In genomic region chr9:37544447-37545165, GRCm38 (mm10) we compare ENCODE assay signal across 8 mouse cellular contexts. TPM values are rescaled to one million over a fixed set of nuclear protein-coding genes. Genes with fewer than 3 reads are reported as not detected.
DNase-seq lines count a peak whose midpoint lies in the region; ATAC-seq and TF ChIP-seq lines count a peak whose summit lies in the region.

No protein-coding gene starts in this region.

- H3K4me3 ChIP-seq in embryonic facial prominence, embryonic 13.5 days = peak overlapping the region; percentile 38
- H3K4me3 ChIP-seq in heart, embryonic 15.5 days = peak overlapping the region; percentile 52
- H3K4me3 ChIP-seq in kidney, postnatal 0 days (replicated peaks; ENCODE audit: low read depth, low read length) = peak overlapping the region; percentile 40
- peak overlapping the region; percentile 54 for H3K4me3 ChIP-seq in liver, embryonic 16.5 days (ENCODE audit: low read depth, low read length)
- H3K4me3 ChIP-seq in neural tube, embryonic 11.5 days (ENCODE audit: low read depth, low read length) = peak overlapping the region; percentile 24
- H3K4me3 ChIP-seq in thymus, adult 2 months (ENCODE audit: control insufficient read depth, insufficient read depth, low read length) = peak overlapping the region; percentile 12

- peak overlapping the region; percentile 69 for H3K4me2 ChIP-seq in embryonic facial prominence, embryonic 13.5 days
- H3K4me2 ChIP-seq in heart, embryonic 15.5 days = peak overlapping the region; percentile 84
- H3K4me2 ChIP-seq in kidney, postnatal 0 days (ENCODE audit: low read length) = peak overlapping the region; percentile 76
- peak overlapping the region; percentile 76 for H3K4me2 ChIP-seq in liver, embryonic 16.5 days (ENCODE audit: low read depth, low read length)
- peak overlapping the region; percentile 43 for H3K4me2 ChIP-seq in neural tube, embryonic 11.5 days (ENCODE audit: low read depth)

- H3K4me1 ChIP-seq in embryonic facial prominence, embryonic 13.5 days = peaks cover 17% of the 10 kb centered on the region
- H3K4me1 ChIP-seq in heart, embryonic 15.5 days (replicated peaks) = peaks cover 25% of the 10 kb centered on the region
- peaks cover 11% of the 10 kb centered on the region for H3K4me1 ChIP-seq in kidney, postnatal 0 days (replicated peaks; ENCODE audit: insufficient read depth, low read length)
- H3K4me1 ChIP-seq in liver, embryonic 16.5 days (ENCODE audit: control insufficient read depth, low read depth, low read length) = peaks cover 9% of the 10 kb centered on the region
- H3K4me1 ChIP-seq in neural tube, embryonic 11.5 days (ENCODE audit: control insufficient read depth, insufficient read depth, low read length) = peaks cover 4% of the 10 kb centered on the region; the same call in 1 of the 2 replicates
- H3K4me1 ChIP-seq in thymus, adult 2 months (replicated peaks; ENCODE audit: control insufficient read depth, insufficient read depth, low read length) = 0 out of 2 replicates have a peak, but pooled peaks cover 6% of the 10 kb centered on the region

- DNase-seq in CD4-positive helper T cell, adult 2 months (ENCODE audit: low read depth, low spot score) = peak; percentile 72
- peak; percentile 81 for DNase-seq in adrenal gland, postnatal 14 days
- DNase-seq in kidney, postnatal 0 days (ENCODE audit: low spot score) = peak; percentile 70
- peak; percentile 75 for DNase-seq in neural tube, embryonic 11.5 days (ENCODE audit: low spot score)
- DNase-seq in thymus, adult 2 months = peak; percentile 63

- no peaks in the 10 kb centered on the region for H3K9me3 ChIP-seq in embryonic facial prominence, embryonic 13.5 days
- no peaks in the 10 kb centered on the region for H3K9me3 ChIP-seq in heart, embryonic 15.5 days (replicated peaks)
- H3K9me3 ChIP-seq in kidney, postnatal 0 days (replicated peaks; ENCODE audit: low read length) = no peaks in the 10 kb centered on the region
- H3K9me3 ChIP-seq in liver, embryonic 16.5 days (replicated peaks; ENCODE audit: control insufficient read depth, low read length) = no peaks in the 10 kb centered on the region
- no peaks in the 10 kb centered on the region for H3K9me3 ChIP-seq in neural tube, embryonic 11.5 days (ENCODE audit: control insufficient read depth, low read length)

- no peak for TF ChIP-seq POLR2A in thymus, adult 2 months (IDR thresholded peaks at IDR 0.05; ENCODE audit: control insufficient read depth, extremely low read depth, insufficient read depth, low read length, poor library complexity)

- H3K9ac ChIP-seq in embryonic facial prominence, embryonic 13.5 days = peak overlapping the region; percentile 54
- H3K9ac ChIP-seq in heart, embryonic 15.5 days = peak overlapping the region; percentile 43; the same call in 1 of the 2 replicates
- H3K9ac ChIP-seq in kidney, postnatal 0 days (ENCODE audit: low read depth, low read length) = peak overlapping the region; percentile 35; the same call in 1 of the 2 replicates
- H3K9ac ChIP-seq in liver, embryonic 16.5 days (ENCODE audit: low read depth, low read length) = no peak overlapping the region
- H3K9ac ChIP-seq in neural tube, embryonic 11.5 days (ENCODE audit: low read length) = no peak overlapping the region

- 0 out of 2 replicates have a peak, but pooled peaks have one; percentile 26 for ATAC-seq in embryonic facial prominence, embryonic 13.5 days (ENCODE audit: insufficient number of reproducible peaks, insufficient read depth, low FRiP score, low TSS enrichment, low read depth)
- ATAC-seq in heart, embryonic 15.5 days (replicated peaks; ENCODE audit: insufficient number of reproducible peaks, insufficient read depth, low FRiP score, low read depth) = peak; percentile 44; the same call in 1 of the 2 replicates
- peak; percentile 58 for ATAC-seq in kidney, postnatal 0 days (replicated peaks; ENCODE audit: low FRiP score, low read depth)
- peak; percentile 58; the same call in 1 of the 2 replicates for ATAC-seq in liver, embryonic 16.5 days (ENCODE audit: low read depth)
- peak; percentile 73 for ATAC-seq in neural tube, embryonic 11.5 days (ENCODE audit: insufficient read depth, low FRiP score, low TSS enrichment)

- TF ChIP-seq CTCF in kidney, postnatal 0 days (IDR thresholded peaks at IDR 0.05; ENCODE audit: low read depth) = peak; percentile 73
- peak; percentile 77; the same call in 1 of the 2 replicates for TF ChIP-seq CTCF in thymus, adult 2 months (IDR thresholded peaks at IDR 0.05; ENCODE audit: borderline replicate concordance, control insufficient read depth, extremely low read depth, insufficient read depth, low read length, poor library complexity)

- H3K27ac ChIP-seq in embryonic facial prominence, embryonic 13.5 days = no peak overlapping the region
- peak overlapping the region; percentile 15; the same call in 1 of the 2 replicates for H3K27ac ChIP-seq in heart, embryonic 15.5 days
- no peak overlapping the region for H3K27ac ChIP-seq in kidney, postnatal 0 days
- H3K27ac ChIP-seq in liver, embryonic 16.5 days (ENCODE audit: low read length) = no peak overlapping the region
- no peak overlapping the region for H3K27ac ChIP-seq in neural tube, embryonic 11.5 days (ENCODE audit: low read depth, low read length)
- peak overlapping the region; percentile 27; the same call in 1 of the 2 replicates for H3K27ac ChIP-seq in thymus, adult 2 months (ENCODE audit: control insufficient read depth, insufficient read depth, low read length)

- under 1% methylated on average over 29 of the region's 29 CpGs for WGBS in embryonic facial prominence, embryonic 13.5 days
- WGBS in heart, embryonic 15.5 days = 4% methylated on average over 29 of the region's 29 CpGs
- 7% methylated on average over 29 of the region's 29 CpGs for WGBS in kidney, postnatal 0 days
- WGBS in liver, embryonic 16.5 days (ENCODE audit: insufficient replicate concordance) = 7% methylated on average over 29 of the region's 29 CpGs
- WGBS in neural tube, embryonic 11.5 days = under 1% methylated on average over 29 of the region's 29 CpGs
- WGBS in thymus, adult 2 months = 32% methylated on average over 29 of the region's 29 CpGs

- peaks cover 46% of the 10 kb centered on the region for H3K27me3 ChIP-seq in embryonic facial prominence, embryonic 13.5 days
- peaks cover 17% of the 10 kb centered on the region for H3K27me3 ChIP-seq in heart, embryonic 15.5 days
- peaks cover 10% of the 10 kb centered on the region for H3K27me3 ChIP-seq in kidney, postnatal 0 days (ENCODE audit: insufficient read depth, low read length)
- H3K27me3 ChIP-seq in liver, embryonic 16.5 days (ENCODE audit: control insufficient read depth, insufficient read depth, low read depth, low read length) = no peaks in the 10 kb centered on the region; the same call in 1 of the 2 replicates
- H3K27me3 ChIP-seq in neural tube, embryonic 11.5 days (ENCODE audit: control insufficient read depth, insufficient read depth, low read length) = peaks cover 37% of the 10 kb centered on the region
- H3K27me3 ChIP-seq in thymus, adult 2 months (ENCODE audit: control insufficient read depth, insufficient read depth, low read length) = no peaks in the 10 kb centered on the region

- no peaks in the 10 kb centered on the region for H3K36me3 ChIP-seq in embryonic facial prominence, embryonic 13.5 days
- no peaks in the 10 kb centered on the region for H3K36me3 ChIP-seq in heart, embryonic 15.5 days
- H3K36me3 ChIP-seq in kidney, postnatal 0 days (ENCODE audit: insufficient read depth, low read length) = no peaks in the 10 kb centered on the region
- no peaks in the 10 kb centered on the region for H3K36me3 ChIP-seq in liver, embryonic 16.5 days (ENCODE audit: control insufficient read depth, insufficient read depth)
- no peaks in the 10 kb centered on the region for H3K36me3 ChIP-seq in neural tube, embryonic 11.5 days (ENCODE audit: control insufficient read depth, insufficient read depth, low read length)
- no peaks in the 10 kb centered on the region for H3K36me3 ChIP-seq in thymus, adult 2 months (ENCODE audit: control insufficient read depth, insufficient read depth, low read length)

RNA-seq across cellular contexts. Expression of gene Vsig2, which starts 5.6 kb away (rescaled TPM):
- 5.2 and 9.1 TPM in 2 replicates for total RNA-seq in adrenal gland, postnatal 14 days (2021)
- polyA plus RNA-seq in embryonic facial prominence, embryonic 13.5 days (2015; fragmentation: Nextera tagmentation; extraction: Ambion mirVana) = 1.5 and 1.6 TPM in 2 replicates
- 2.3 and 2.5 TPM in 2 replicates for polyA plus RNA-seq in heart, embryonic 15.5 days (2015; fragmentation: Nextera tagmentation; extraction: Ambion mirVana)
- 4.2 and 5.5 TPM in 2 replicates for polyA plus RNA-seq in kidney, postnatal 0 days (2015; fragmentation: Nextera tagmentation; extraction: Ambion mirVana)
- polyA plus RNA-seq in liver, embryonic 16.5 days (2015; fragmentation: Nextera tagmentation; extraction: Ambion mirVana) = 0.16 and 0.34 TPM in 2 replicates
- polyA plus RNA-seq in neural tube, embryonic 11.5 days (2014; fragmentation: Nextera tagmentation; extraction: Ambion mirVana) = 0.38 TPM in 1 of 2 replicates, not detected in the other
- polyA plus RNA-seq in thymus, adult 2 months (2012; rRNA removed) = 1.5 and 3.3 TPM in 2 replicates

RNA-seq across cellular contexts. Expression of gene Nrgn, which starts 8.1 kb away (rescaled TPM):
- total RNA-seq in adrenal gland, postnatal 14 days (2021) = 3.6 and 4.8 TPM in 2 replicates
- polyA plus RNA-seq in embryonic facial prominence, embryonic 13.5 days (2015; fragmentation: Nextera tagmentation; extraction: Ambion mirVana) = 8.6 and 10.3 TPM in 2 replicates
- 5.9 and 6.3 TPM in 2 replicates for polyA plus RNA-seq in heart, embryonic 15.5 days (2015; fragmentation: Nextera tagmentation; extraction: Ambion mirVana)
- 3.3 and 3.6 TPM in 2 replicates for polyA plus RNA-seq in kidney, postnatal 0 days (2015; fragmentation: Nextera tagmentation; extraction: Ambion mirVana)
- 4.9 and 6.3 TPM in 2 replicates for polyA plus RNA-seq in liver, embryonic 16.5 days (2015; fragmentation: Nextera tagmentation; extraction: Ambion mirVana)
- 2.3 and 2.5 TPM in 2 replicates for polyA plus RNA-seq in neural tube, embryonic 11.5 days (2014; fragmentation: Nextera tagmentation; extraction: Ambion mirVana)
- polyA plus RNA-seq in thymus, adult 2 months (2012; rRNA removed) = 14.2 and 16.2 TPM in 2 replicates

RNA-seq across cellular contexts. Expression of gene Siae, which starts 10.9 kb away (rescaled TPM):
- total RNA-seq in adrenal gland, postnatal 14 days (2021) = 12.4 and 14.7 TPM in 2 replicates
- polyA plus RNA-seq in embryonic facial prominence, embryonic 13.5 days (2015; fragmentation: Nextera tagmentation; extraction: Ambion mirVana) = 9.5 and 10.0 TPM in 2 replicates
- polyA plus RNA-seq in heart, embryonic 15.5 days (2015; fragmentation: Nextera tagmentation; extraction: Ambion mirVana) = 9.0 and 10.2 TPM in 2 replicates
- polyA plus RNA-seq in kidney, postnatal 0 days (2015; fragmentation: Nextera tagmentation; extraction: Ambion mirVana) = 10.2 and 10.6 TPM in 2 replicates
- 5.4 and 5.5 TPM in 2 replicates for polyA plus RNA-seq in liver, embryonic 16.5 days (2015; fragmentation: Nextera tagmentation; extraction: Ambion mirVana)
- polyA plus RNA-seq in neural tube, embryonic 11.5 days (2014; fragmentation: Nextera tagmentation; extraction: Ambion mirVana) = 9.0 and 9.6 TPM in 2 replicates
- 9.0 and 10.0 TPM in 2 replicates for polyA plus RNA-seq in thymus, adult 2 months (2012; rRNA removed)

RNA-seq across cellular contexts. Expression of gene Esam, which starts 16.7 kb away (rescaled TPM):
- 64.0 and 81.0 TPM in 2 replicates for total RNA-seq in adrenal gland, postnatal 14 days (2021)
- 39.5 and 41.7 TPM in 2 replicates for polyA plus RNA-seq in embryonic facial prominence, embryonic 13.5 days (2015; fragmentation: Nextera tagmentation; extraction: Ambion mirVana)
- polyA plus RNA-seq in heart, embryonic 15.5 days (2015; fragmentation: Nextera tagmentation; extraction: Ambion mirVana) = 76.9 and 89.3 TPM in 2 replicates
- polyA plus RNA-seq in kidney, postnatal 0 days (2015; fragmentation: Nextera tagmentation; extraction: Ambion mirVana) = 68.5 and 70.7 TPM in 2 replicates
- polyA plus RNA-seq in liver, embryonic 16.5 days (2015; fragmentation: Nextera tagmentation; extraction: Ambion mirVana) = 15.7 and 16.0 TPM in 2 replicates
- polyA plus RNA-seq in neural tube, embryonic 11.5 days (2014; fragmentation: Nextera tagmentation; extraction: Ambion mirVana) = 33.1 and 35.7 TPM in 2 replicates
- polyA plus RNA-seq in thymus, adult 2 months (2012; rRNA removed) = 9.6 and 14.1 TPM in 2 replicates

RNA-seq across cellular contexts. Expression of gene Msantd2, which starts 55.5 kb away (rescaled TPM):
- 21.9 and 22.5 TPM in 2 replicates for total RNA-seq in adrenal gland, postnatal 14 days (2021)
- 31.1 and 34.9 TPM in 2 replicates for polyA plus RNA-seq in embryonic facial prominence, embryonic 13.5 days (2015; fragmentation: Nextera tagmentation; extraction: Ambion mirVana)
- polyA plus RNA-seq in heart, embryonic 15.5 days (2015; fragmentation: Nextera tagmentation; extraction: Ambion mirVana) = 9.5 and 14.8 TPM in 2 replicates
- polyA plus RNA-seq in kidney, postnatal 0 days (2015; fragmentation: Nextera tagmentation; extraction: Ambion mirVana) = 15.1 and 16.9 TPM in 2 replicates
- polyA plus RNA-seq in liver, embryonic 16.5 days (2015; fragmentation: Nextera tagmentation; extraction: Ambion mirVana) = 2.5 and 2.7 TPM in 2 replicates
- polyA plus RNA-seq in neural tube, embryonic 11.5 days (2014; fragmentation: Nextera tagmentation; extraction: Ambion mirVana) = 35.4 and 39.9 TPM in 2 replicates
- 42.8 and 42.9 TPM in 2 replicates for polyA plus RNA-seq in thymus, adult 2 months (2012; rRNA removed)

Comparison
In these comparisons a context has a peak if more than half of its experiments do, and no peak if none do; other contexts are left out.
1. H3K27ac ChIP-seq: peak in heart, embryonic 15.5 days (single experiment) and thymus, adult 2 months (single experiment); none in embryonic facial prominence, embryonic 13.5 days (single experiment), kidney, postnatal 0 days (single experiment), liver, embryonic 16.5 days (single experiment) and neural tube, embryonic 11.5 days (single experiment).
2. H3K9ac ChIP-seq: peak in embryonic facial prominence, embryonic 13.5 days (single experiment), heart, embryonic 15.5 days (single experiment) and kidney, postnatal 0 days (single experiment); none in liver, embryonic 16.5 days (single experiment) and neural tube, embryonic 11.5 days (single experiment).
3. Peak in every context shown above with its lines, with median percentiles within 50 percentile points of each other: DNase-seq, ATAC-seq, H3K4me2 ChIP-seq and H3K4me3 ChIP-seq.